Mouse (Mus musculus): ENCODE measurements around the gene Stum.

GRCm38 (mm10) chr1:180410306-180410705, 73.0 kb downstream of the Stum start:
- TF ChIP-seq CTCF (IDR thresholded peaks at IDR 0.05), result no peak
- TF ChIP-seq EP300 (IDR thresholded peaks at IDR 0.05), result no peak
